Mouse (Mus musculus) embryonic facial prominence, embryonic 13.5 days (tissue): Measurements from ENCODE around the gene Ap4b1. TPM values are rescaled to one million over a fixed set of nuclear protein-coding genes. Genes with fewer than 3 reads are reported as not detected.
"Not testable (repeated sequence)": the region's sequence is repeated elsewhere in the genome, so short reads cannot be mapped to it uniquely, and the experiment has no call there.

Experiments used
- ATAC-seq: fragments of 200-750 bp; cut with Nextera tagmentation; 2 replicates; pipeline ENCODE4 v1.8.0; 2017; ENCODE audit warnings: low read depth; ENCODE audit not compliant: insufficient number of reproducible peaks, insufficient read depth, low FRiP score, low TSS enrichment
- H3K27ac ChIP-seq: fragments of 300-500 bp; sonication (generic); 2 replicates; pipeline ENCODE4 v1.5.1; 2015; ENCODE audit warnings: moderate library complexity, mild to moderate bottlenecking, inconsistent platforms
- H3K27me3 ChIP-seq: fragments of 300-500 bp; sonication (generic); 2 replicates; pipeline ENCODE4 v1.6.1; 2015; ENCODE audit warnings: mild to moderate bottlenecking, inconsistent platforms
- H3K36me3 ChIP-seq: fragments of 300-500 bp; sonication (generic); 2 replicates; pipeline ENCODE4 v1.6.1; 2015; ENCODE audit warnings: mild to moderate bottlenecking, inconsistent platforms
- H3K4me1 ChIP-seq: fragments of 300-500 bp; sonication (generic); 2 replicates; pipeline ENCODE4 v1.6.1; 2015; ENCODE audit warnings: inconsistent platforms
- H3K4me2 ChIP-seq: fragments of 300-500 bp; sonication (generic); 2 replicates; pipeline ENCODE4 v1.6.1; 2015; ENCODE audit warnings: moderate library complexity, mild to moderate bottlenecking, inconsistent platforms
- H3K4me3 ChIP-seq: fragments of 300-500 bp; sonication (generic); 2 replicates; pipeline ENCODE4 v1.5.1; 2015; ENCODE audit warnings: mild to moderate bottlenecking, inconsistent platforms
- H3K9ac ChIP-seq: fragments of 300-500 bp; sonication (generic); 2 replicates; pipeline ENCODE4 v1.6.1; 2015; ENCODE audit warnings: mild to moderate bottlenecking, inconsistent platforms
- H3K9me3 ChIP-seq: fragments of 300-500 bp; sonication (generic); 2 replicates; pipeline ENCODE4 v1.6.1; 2016; ENCODE audit warnings: inconsistent platforms
- WGBS: fragments of 180-500 bp; shearing (Covaris S2); methylation state at CpG from one replicate; pipeline ENCODE4 v1.1.7; 2015; ENCODE audit warnings: mixed read lengths; 5-methylcytosine and 5-hydroxymethylcytosine counted together
- polyA plus RNA-seq: library from polyadenylated mRNA; unstranded; fragments of >200 nt; fragmentation: Nextera tagmentation; extraction: Ambion mirVana; gene quantifications from 2 replicates; pipeline ENCODE4 v1.2.1, GENCODE M21; 2015

Ap4b1 gene
- polyA plus RNA-seq, 1 experiment from 2014 or later, result 19.6 TPM

- 81% methylated on average over 4 of the region's 4 CpGs for WGBS
- Histone ChIP-seq H3K9ac (no peak overlapping the region), H3K4me1 (peaks cover 13% of the 10 kb centered on the region), H3K4me3 (no peak overlapping the region), H3K27me3 (no peaks in the 10 kb centered on the region), H3K27ac (no peak overlapping the region), H3K4me2 (no peak overlapping the region), H3K9me3 (no peaks in the 10 kb centered on the region), H3K36me3 (peaks cover 4% of the 10 kb centered on the region; the same call in 1 of the 2 replicates)
- no peak for ATAC-seq
These were observed 26.3 kb upstream of the Ap4b1 start for GRCm38 (mm10) chr3:103782844-103783609.

GRCm38 (mm10) chr3:103787225-103787624, 22.1 kb upstream of the Ap4b1 start:
- Histone ChIP-seq H3K9me3 (no peaks in the 10 kb centered on the region), H3K27ac (0 out of 2 replicates have a peak overlapping the region, but pooled peaks have one; percentile 28), H3K4me3 (no peak overlapping the region), H3K4me2 (no peak overlapping the region), H3K27me3 (no peaks in the 10 kb centered on the region), H3K4me1 (peaks cover 33% of the 10 kb centered on the region), H3K36me3 (no peaks in the 10 kb centered on the region), H3K9ac (no peak overlapping the region)
- WGBS, result 68% methylated on average over 7 of the region's 7 CpGs
- no peak for ATAC-seq

GRCm38 (mm10) chr3:103789096-103789495, 20.2 kb upstream of the Ap4b1 start:
- H3K9me3 ChIP-seq, result no peaks in the 10 kb centered on the region
- peaks cover 26% of the 10 kb centered on the region for H3K4me1 ChIP-seq
- H3K27ac ChIP-seq, result no peak overlapping the region
- no peaks in the 10 kb centered on the region for H3K36me3 ChIP-seq
- H3K4me3 ChIP-seq, result peak overlapping the region; percentile 94
- peak overlapping the region; percentile 72 for H3K4me2 ChIP-seq
- H3K9ac ChIP-seq, result no peak overlapping the region
- whole genome bisulfite sequencing, result 67% methylated on average over 7 of the region's 7 CpGs
- ATAC-seq, result no peak
- no peaks in the 10 kb centered on the region for H3K27me3 ChIP-seq

- no peak for ATAC-seq
- peak overlapping the region; percentile 94 for H3K4me3 ChIP-seq
- no peaks in the 10 kb centered on the region for H3K9me3 ChIP-seq
- H3K9ac ChIP-seq, result peak overlapping the region; percentile 96
- H3K27me3 ChIP-seq, result no peaks in the 10 kb centered on the region
- H3K36me3 ChIP-seq, result no peaks in the 10 kb centered on the region
- 3% methylated on average over 14 of the region's 14 CpGs for WGBS
- peaks cover 26% of the 10 kb centered on the region for H3K4me1 ChIP-seq
- H3K4me2 ChIP-seq, result peak overlapping the region; percentile 72
- peak overlapping the region; percentile 89 for H3K27ac ChIP-seq
These were observed 19.4 kb upstream of the Ap4b1 start for GRCm38 (mm10) chr3:103789891-103790345.

- peaks cover 26% of the 10 kb centered on the region for H3K4me1 ChIP-seq
These were observed 18.8 kb upstream of the Ap4b1 start for GRCm38 (mm10) chr3:103790346-103791145.

GRCm38 (mm10) chr3:103791230-103792110, 17.9 kb upstream of the Ap4b1 start, which contains the start of gene Hipk1:
Gene Hipk1, minus strand, starts transcription at chr3:103791563.
- 10% methylated on average over 46 of the region's 49 CpGs for WGBS
- ATAC-seq, result peak; percentile 93
- H3K9me3 ChIP-seq, result no peaks in the 10 kb centered on the region

More at GRCm38 (mm10) chr3:103790346-103791145, 18.8 kb upstream of the Ap4b1 start:
- peak; percentile 77 for ATAC-seq
- WGBS, result under 1% methylated on average over 53 of the region's 61 CpGs
- no peaks in the 10 kb centered on the region for H3K27me3 ChIP-seq
- peak overlapping the region; percentile 94 for H3K4me3 ChIP-seq
- no peaks in the 10 kb centered on the region for H3K36me3 ChIP-seq
- no peaks in the 10 kb centered on the region for H3K9me3 ChIP-seq
- peak overlapping the region; percentile 89 for H3K27ac ChIP-seq
- peak overlapping the region; percentile 72 for H3K4me2 ChIP-seq
- peak overlapping the region; percentile 96 for H3K9ac ChIP-seq

GRCm38 (mm10) chr3:103792111-103792406, 17.3 kb upstream of the Ap4b1 start:
- 79% methylated on average over 5 of the region's 5 CpGs for WGBS
- H3K4me3 ChIP-seq, ATAC-seq, H3K36me3 ChIP-seq, H3K9me3 ChIP-seq, H3K27me3 ChIP-seq, H3K9ac ChIP-seq, H3K27ac ChIP-seq: not testable (repeated sequence)
- Histone ChIP-seq H3K4me1 (peaks cover 26% of the 10 kb centered on the region), H3K4me2 (peak overlapping the region; percentile 72; the same call in 1 of the 2 replicates)

More at GRCm38 (mm10) chr3:103791230-103792110, 17.9 kb upstream of the Ap4b1 start, which contains the start of gene Hipk1:
- Histone ChIP-seq H3K36me3 (no peaks in the 10 kb centered on the region), H3K9ac (peak within 1 kb of the TSS; percentile 96), H3K27ac (peak within 1 kb of the TSS; percentile 89), H3K27me3 (no peaks in the 10 kb centered on the region), H3K4me3 (peak within 1 kb of the TSS; percentile 94), H3K4me2 (peak within 1 kb of the TSS; percentile 72), H3K4me1 (peaks cover 26% of the 10 kb centered on the region)

GRCm38 (mm10) chr3:103792566-103792965, 16.8 kb upstream of the Ap4b1 start:
- Histone ChIP-seq H3K9ac (no peak overlapping the region), H3K27me3 (no peaks in the 10 kb centered on the region), H3K4me2 (no peak overlapping the region), H3K27ac (no peak overlapping the region), H3K9me3 (no peaks in the 10 kb centered on the region), H3K4me3 (no peak overlapping the region), H3K4me1 (peaks cover 21% of the 10 kb centered on the region), H3K36me3 (no peaks in the 10 kb centered on the region)
- ATAC-seq, result no peak
- 79% methylated on average over 1 of the region's 1 CpGs for WGBS

GRCm38 (mm10) chr3:103796389-103796788, 12.9 kb upstream of the Ap4b1 start:
- H3K9ac ChIP-seq, result no peak overlapping the region
- H3K4me3 ChIP-seq, result no peak overlapping the region
- no peak for ATAC-seq
- H3K36me3 ChIP-seq, result 0 out of 2 replicates have a peak, but pooled peaks cover 3% of the 10 kb centered on the region
- peaks cover 3% of the 10 kb centered on the region; the same call in 1 of the 2 replicates for H3K4me1 ChIP-seq
- no peak overlapping the region for H3K4me2 ChIP-seq
- no peaks in the 10 kb centered on the region for H3K9me3 ChIP-seq
- 65% methylated on average over 2 of the region's 2 CpGs for WGBS
- H3K27me3 ChIP-seq, result no peaks in the 10 kb centered on the region
- no peak overlapping the region for H3K27ac ChIP-seq

GRCm38 (mm10) chr3:103799507-103799906, 9.8 kb upstream of the Ap4b1 start:
- no peak overlapping the region for H3K4me3 ChIP-seq
- H3K4me2 ChIP-seq, result no peak overlapping the region
- H3K27me3 ChIP-seq, result no peaks in the 10 kb centered on the region
- no peak overlapping the region for H3K9ac ChIP-seq
- H3K9me3 ChIP-seq, result no peaks in the 10 kb centered on the region
- no peaks in the 10 kb centered on the region for H3K4me1 ChIP-seq
- WGBS, result 84% methylated on average over 2 of the region's 2 CpGs
- peaks cover 26% of the 10 kb centered on the region for H3K36me3 ChIP-seq
- no peak for ATAC-seq
- no peak overlapping the region for H3K27ac ChIP-seq
